Mouse (Mus musculus): ENCODE results near the gene Galp.

DNA sequence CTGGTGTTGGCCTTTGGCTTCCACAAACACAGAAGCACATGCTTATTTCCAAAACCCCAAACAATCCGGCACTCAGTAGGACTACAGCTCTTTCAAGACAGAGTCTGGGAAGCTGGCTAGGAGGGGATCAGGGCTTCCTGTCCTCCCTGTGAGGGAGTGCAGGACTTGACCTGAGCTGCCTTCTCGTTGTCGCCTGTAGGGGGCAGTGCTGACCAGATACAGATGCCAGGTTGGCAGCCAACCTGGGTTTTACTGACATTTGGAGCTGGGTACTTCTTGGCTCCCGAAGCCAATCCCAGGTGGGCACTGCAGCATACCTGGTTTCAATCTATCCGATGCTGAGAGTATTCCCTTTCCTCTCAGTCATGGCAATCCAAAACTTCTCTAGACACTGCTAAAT, 16.3 kb downstream of the Galp start:
- TF ChIP-seq POLR2A (IDR thresholded peaks at IDR 0.05; ENCODE audit: extremely low read depth, insufficient read depth, low read length) = no peak
- no peak for TF ChIP-seq CTCF (IDR thresholded peaks at IDR 0.05; ENCODE audit: extremely low read depth, insufficient read depth, low read length)

Data from cortical plate, adult 2 months (tissue).